ENCODE assay signal across 9 mouse cellular contexts in the genomic region with DNA sequence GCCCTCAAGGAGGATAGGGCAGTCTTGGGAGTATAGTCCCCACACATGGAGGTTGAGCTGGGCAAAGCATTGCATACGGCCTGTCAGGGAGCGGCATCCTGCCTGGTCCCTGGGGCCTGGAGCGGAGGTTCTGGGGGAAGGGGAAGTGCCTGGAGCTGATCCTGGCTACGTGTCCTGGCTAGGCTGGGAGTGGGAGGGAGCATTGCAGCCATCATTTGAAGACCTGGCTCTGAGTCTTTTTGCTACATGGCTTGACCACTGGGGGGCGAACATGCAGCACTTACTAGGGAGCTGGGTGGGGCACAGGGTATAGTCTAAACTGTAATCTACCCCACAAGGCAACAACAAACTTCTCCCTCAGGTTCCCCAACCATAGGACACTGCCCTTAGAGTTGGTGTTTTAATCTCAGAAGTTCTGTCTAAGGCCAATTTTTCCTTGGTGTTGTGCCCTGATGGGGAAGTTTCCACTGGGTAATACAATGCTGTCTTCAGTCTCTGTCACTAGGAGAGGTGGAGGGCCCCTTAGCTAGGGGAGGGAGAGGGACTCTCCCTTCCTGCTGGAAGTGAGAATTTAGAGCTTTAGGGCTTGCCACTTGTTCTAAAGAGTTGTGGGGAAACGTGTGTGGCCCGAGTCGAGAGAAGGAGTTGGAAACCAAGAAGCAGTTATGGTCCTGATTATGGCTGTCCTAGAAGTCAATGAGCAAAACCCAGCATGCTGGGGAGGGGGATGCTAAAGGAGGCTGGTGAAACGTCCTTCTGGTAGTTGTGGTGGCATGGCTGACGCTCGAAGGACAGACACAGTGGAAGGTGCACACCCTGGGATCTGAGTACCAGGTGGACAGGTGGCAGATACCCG. TPM values are rescaled to one million over a fixed set of nuclear protein-coding genes. Genes with fewer than 3 reads are reported as not detected.
A peak's percentile ranks its signal among the peaks of the same experiment; 100 is the strongest.
DNase-seq lines count a peak whose midpoint lies in the region; ATAC-seq and TF ChIP-seq lines count a peak whose summit lies in the region.
"Had no signal": no experiment of that assay in that cellular context is flagged by ENCODE, and none has a peak within 500 bp of the region (broad histone marks: within the 10 kb centered on the region; RNA-seq: fewer than 3 reads in every experiment).

No protein-coding gene starts in this region.

- peak; percentile 88 for DNase-seq in CH12.LX (ENCODE audit: extremely low read depth)
- peak; percentile 93 for DNase-seq in adrenal gland, postnatal 14 days
- peak; percentile 69 for DNase-seq in forebrain, postnatal 0 days
- DNase-seq in heart, postnatal 36 days: peak; percentile 91
- DNase-seq in layer of hippocampus, adult 2 months (ENCODE audit: low spot score in 2 of 2): peak; percentile 64 to 84
- DNase-seq in lung, postnatal 14 days: peak; percentile 91
- peak; percentile 72 to 83 for DNase-seq in right cerebral cortex, postnatal 10 days (ENCODE audit: low spot score in 2 of 2)
- peak; percentile 67 for DNase-seq in urinary bladder, postnatal 10 days (ENCODE audit: low spot score)

- ATAC-seq in forebrain, postnatal 0 days: peak; percentile 71

- TF ChIP-seq POLR2A in CH12.LX (IDR thresholded peaks at IDR 0.05; ENCODE audit: low read depth, low read length): no peak

- H3K79me2 ChIP-seq in CH12.LX (replicated peaks; ENCODE audit: control insufficient read depth, extremely low read depth, insufficient read depth, poor library complexity, severe bottlenecking): peaks cover 55% of the 10 kb centered on the region

- H3K4me3 ChIP-seq in CH12.LX (replicated peaks in 1 of 3; ENCODE audit: low read depth in 2 of 3, low read length in 2 of 3, poor library complexity in 1 of 3): peak overlapping the region; percentile 32 to 50 (median 36)
- no peak overlapping the region for H3K4me3 ChIP-seq in forebrain, postnatal 0 days (ENCODE audit: low read depth, low read length)
- no peak overlapping the region; the same call in 1 of the 2 replicates for H3K4me3 ChIP-seq in layer of hippocampus, adult 2 months
- H3K4me3 ChIP-seq: neural tube, embryonic 12.5 days had no signal

- peak overlapping the region; percentile 97 for H3K27ac ChIP-seq in CH12.LX (ENCODE audit: insufficient read depth, low read depth)
- no peak overlapping the region for H3K27ac ChIP-seq in forebrain, postnatal 0 days (ENCODE audit: low read depth, low read length)
- H3K27ac ChIP-seq in layer of hippocampus, adult 2 months: peak overlapping the region; percentile 67; the same call in 1 of the 2 replicates
- H3K27ac ChIP-seq: neural tube, embryonic 12.5 days had no signal

- H3K27me3 ChIP-seq in CH12.LX (replicated peaks): peaks cover 14% of the 10 kb centered on the region
- peaks cover 15% of the 10 kb centered on the region for H3K27me3 ChIP-seq in forebrain, postnatal 0 days (ENCODE audit: insufficient read depth, low read length)

- 38% methylated on average over 12 of the region's 12 CpGs for WGBS in forebrain, postnatal 0 days

- dilution Hi-C loops in CH12.LX (cut with MboI; ENCODE audit: extremely low pct_ligation_motif_present, extremely low pct_unique_long_range_greater_than_20kb, low sequenced_read_pairs): no loop called here

- no peaks in the 10 kb centered on the region for H3K36me3 ChIP-seq in CH12.LX (replicated peaks in 1 of 2; ENCODE audit: control insufficient read depth in 1 of 2, insufficient read depth in 1 of 2, low read length in 1 of 2)
- H3K36me3 ChIP-seq in forebrain, postnatal 0 days (ENCODE audit: insufficient read depth): no peaks in the 10 kb centered on the region
- H3K36me3 ChIP-seq: neural tube, embryonic 12.5 days had no signal

- in situ Hi-C loops in CH12.LX (cut with MboI; ENCODE audit: low pct_ligation_motif_present, low pct_unique_long_range_greater_than_20kb, low sequenced_read_pairs): loop anchor here (5.0 to 10.0 kb wide), 2 partner anchors 62 to 84 kb away; no protein-coding TSS in a partner anchor

- intact Hi-C loops in heart, postnatal 36 days (cut with DNase I): loop anchor here (1.0 to 5.0 kb wide), 2 partner anchors 39 to 89 kb away; no protein-coding TSS in a partner anchor

- no peaks in the 10 kb centered on the region for H3K9me3 ChIP-seq in CH12.LX (replicated peaks; ENCODE audit: low read length)
- H3K9me3 ChIP-seq in forebrain, postnatal 0 days (ENCODE audit: low read length): no peaks in the 10 kb centered on the region
- H3K9me3 ChIP-seq: neural tube, embryonic 12.5 days had no signal

- H3K4me2 ChIP-seq in CH12.LX (ENCODE audit: insufficient read depth, low read depth, poor library complexity, severe bottlenecking): peak overlapping the region; percentile 45
- H3K4me2 ChIP-seq in forebrain, postnatal 0 days (ENCODE audit: low read depth): no peak overlapping the region
- H3K4me2 ChIP-seq: neural tube, embryonic 12.5 days had no signal

- TF ChIP-seq CTCF in CH12.LX (conservative IDR thresholded peaks at IDR 0.05 in 1 of 2, IDR thresholded peaks at IDR 0.05 in 1 of 2; ENCODE audit: low read depth in 2 of 2, low read length in 2 of 2): peak; percentile 42 to 95
- TF ChIP-seq CTCF in forebrain, postnatal 0 days (IDR thresholded peaks at IDR 0.05; ENCODE audit: low read depth): peak; percentile 75
- TF ChIP-seq CTCF in layer of hippocampus, adult 2 months (conservative IDR thresholded peaks at IDR 0.05): peak; percentile 91

- H3K9ac ChIP-seq in CH12.LX (ENCODE audit: insufficient read depth, low read depth): peak overlapping the region; percentile 31
- no peak overlapping the region for H3K9ac ChIP-seq in forebrain, postnatal 0 days
- H3K9ac ChIP-seq: neural tube, embryonic 12.5 days had no signal

- peak; percentile 92 for TF ChIP-seq RAD21 in CH12.LX (IDR thresholded peaks at IDR 0.05; ENCODE audit: low read depth, low read length)

- TF ChIP-seq EP300 in CH12.LX (IDR thresholded peaks at IDR 0.05; ENCODE audit: low read length): peak; percentile 85

- peaks cover 33 to 92% of the 10 kb centered on the region in 2 experiments for H3K4me1 ChIP-seq in CH12.LX (ENCODE audit: control insufficient read depth in 1 of 2, insufficient read depth in 2 of 2)
- peaks cover 13% of the 10 kb centered on the region for H3K4me1 ChIP-seq in forebrain, postnatal 0 days (ENCODE audit: insufficient read depth)

TF ChIP-seq in CH12.LX, 34 proteins besides CTCF, POLR2A, EP300 and RAD21 (continues in another document):
- peak; percentile 65 for TF ChIP-seq MAX (IDR thresholded peaks at IDR 0.05; ENCODE audit: low read length)
- peak; percentile 67 for TF ChIP-seq BHLHE40 (IDR thresholded peaks at IDR 0.05; ENCODE audit: low read depth, low read length)
- TF ChIP-seq MXI1 (IDR thresholded peaks at IDR 0.05; ENCODE audit: low read depth, low read length): peak; percentile 88
- TF ChIP-seq CHD1 (IDR thresholded peaks at IDR 0.05; ENCODE audit: low read depth, low read length): peak; percentile 45; the same call in 1 of the 2 replicates
- no peak for TF ChIP-seq GABPA (IDR thresholded peaks at IDR 0.05; ENCODE audit: insufficient replicate concordance, low read depth, low read length)
- TF ChIP-seq MEF2A (IDR thresholded peaks at IDR 0.05; ENCODE audit: borderline replicate concordance, low read depth, low read length): peak; percentile 56; the same call in 1 of the 2 replicates
- TF ChIP-seq ZKSCAN1 (IDR thresholded peaks at IDR 0.05; ENCODE audit: borderline replicate concordance, low read depth, low read length): no peak
- no peak for TF ChIP-seq UBTF (IDR thresholded peaks at IDR 0.05; ENCODE audit: low read depth, low read length)
- TF ChIP-seq ETS1 (conservative IDR thresholded peaks at IDR 0.05; ENCODE audit: low read depth, low read length): peak; percentile 62
- TF ChIP-seq ZMIZ1 (IDR thresholded peaks at IDR 0.05; ENCODE audit: low read depth, low read length): no peak
- no peak for TF ChIP-seq IRF4 (IDR thresholded peaks at IDR 0.05; ENCODE audit: low read depth, low read length)
- TF ChIP-seq ZNF384 (IDR thresholded peaks at IDR 0.05; ENCODE audit: low read depth, low read length): peak; percentile 31; the same call in 1 of the 2 replicates
- peak; percentile 21; the same call in 1 of the 2 replicates for TF ChIP-seq RCOR1 (conservative IDR thresholded peaks at IDR 0.05; ENCODE audit: low read depth, low read length)

RNA-seq across cellular contexts. Expression of a gene that starts 3.9 kb away (rescaled TPM):
- total RNA-seq in CH12.LX (2012; rRNA removed) (15.3 and 21.7 TPM in 2 replicates), CH12.LX (2014; rRNA removed) (1.5 and 1.7 TPM in 2 replicates)
- 1.8 and 2.0 TPM in 2 replicates for polyA plus RNA-seq in CH12.LX (2012; ENCODE audit: insufficient read length, low read depth)
- total RNA-seq in adrenal gland, postnatal 14 days (2021): 157 and 186 TPM in 2 replicates
- 11.4 and 17.9 TPM in 2 replicates for total RNA-seq in forebrain, postnatal 0 days (2014; rRNA removed)
- 3.2 and 3.9 TPM in 2 replicates for polyA plus RNA-seq in forebrain, postnatal 0 days (2015; fragmentation: Nextera tagmentation; extraction: Ambion mirVana)
- total RNA-seq in heart, postnatal 36 days (2021): 100 to 1,000 TPM; 362 to 377 TPM
- 10 to 100 TPM; 19.4 to 21.9 TPM for total RNA-seq in layer of hippocampus, adult 2 months (2021)

RNA-seq across cellular contexts. Expression of a gene that starts 26.2 kb away (rescaled TPM):
- total RNA-seq in CH12.LX (2012; rRNA removed): 1,294 and 1,368 TPM in 2 replicates
- total RNA-seq in CH12.LX (2014; rRNA removed): 1,172 and 1,266 TPM in 2 replicates
- 1,511 and 1,695 TPM in 2 replicates for polyA plus RNA-seq in CH12.LX (2012; ENCODE audit: insufficient read length, low read depth)
- total RNA-seq in adrenal gland, postnatal 14 days (2021): 355 and 413 TPM in 2 replicates
- total RNA-seq in forebrain, postnatal 0 days (2014; rRNA removed): 524 and 615 TPM in 2 replicates
- polyA plus RNA-seq in forebrain, postnatal 0 days (2015; fragmentation: Nextera tagmentation; extraction: Ambion mirVana): 250 and 269 TPM in 2 replicates
- total RNA-seq in heart, postnatal 36 days (2021): 100 to 1,000 TPM; 246 to 250 TPM
- total RNA-seq in layer of hippocampus, adult 2 months (2021): 100 to 1,000 TPM; 238 to 242 TPM

RNA-seq across cellular contexts. Expression of a gene that starts 39.4 kb away (rescaled TPM):
- total RNA-seq in CH12.LX (2012; rRNA removed) (47.7 and 49.1 TPM in 2 replicates), CH12.LX (2014; rRNA removed) (40.4 and 41.8 TPM in 2 replicates)
- polyA plus RNA-seq in CH12.LX (2012; ENCODE audit: insufficient read length, low read depth): 52.9 and 54.9 TPM in 2 replicates
- total RNA-seq in adrenal gland, postnatal 14 days (2021): 20.2 and 21.7 TPM in 2 replicates
- total RNA-seq in forebrain, postnatal 0 days (2014; rRNA removed): 20.8 and 24.5 TPM in 2 replicates
- 14.8 and 17.6 TPM in 2 replicates for polyA plus RNA-seq in forebrain, postnatal 0 days (2015; fragmentation: Nextera tagmentation; extraction: Ambion mirVana)
- total RNA-seq in heart, postnatal 36 days (2021): 1 to 10 TPM; 8.1 to 8.9 TPM
- 10 to 100 TPM; 20.7 to 20.8 TPM for total RNA-seq in layer of hippocampus, adult 2 months (2021)

RNA-seq across cellular contexts. Expression of a gene that starts 51.3 kb away (rescaled TPM):
- 131 and 158 TPM in 2 replicates for total RNA-seq in CH12.LX (2012; rRNA removed)
- 115 and 117 TPM in 2 replicates for total RNA-seq in CH12.LX (2014; rRNA removed)
- polyA plus RNA-seq in CH12.LX (2012; ENCODE audit: insufficient read length, low read depth): 149 and 162 TPM in 2 replicates
- 93.1 and 105 TPM in 2 replicates for total RNA-seq in adrenal gland, postnatal 14 days (2021)
- 71.2 and 86.4 TPM in 2 replicates for total RNA-seq in forebrain, postnatal 0 days (2014; rRNA removed)
- polyA plus RNA-seq in forebrain, postnatal 0 days (2015; fragmentation: Nextera tagmentation; extraction: Ambion mirVana): 87.8 and 91.3 TPM in 2 replicates
- total RNA-seq in heart, postnatal 36 days (2021): 10 to 100 TPM; 33.2 to 38.5 TPM
- total RNA-seq in layer of hippocampus, adult 2 months (2021): 10 to 100 TPM; 58.0 to 68.7 TPM

Comparison
In these comparisons a context has a peak if more than half of its experiments do, and no peak if none do; other contexts are left out.
1. H3K4me3 ChIP-seq: peak in CH12.LX (3 of 3); none in forebrain, postnatal 0 days (single experiment) and layer of hippocampus, adult 2 months (single experiment).
2. Peak in every context shown above with its lines, with median percentiles within 50 percentile points of each other: DNase-seq and CTCF ChIP-seq.